Mouse (Mus musculus): Measurements from ENCODE around the gene Ptprf.

The Ptprf gene

GRCm38 (mm10) chr4:118291231-118291630 lies at the start of gene Ptprf:
Gene Ptprf (minus strand): TSS chr4:118291405.
- CTCF ChIA-PET: no interaction called here

- CTCF ChIA-PET: no interaction called here
Observed at GRCm38 (mm10) chr4:118336658-118337057, 45.5 kb upstream of the Ptprf start.

- CTCF ChIA-PET: no interaction called here
Observed at GRCm38 (mm10) chr4:118335991-118336390, 44.8 kb upstream of the Ptprf start.

GRCm38 (mm10) chr4:118331777-118332176 lies 40.6 kb upstream of the Ptprf start:
- CTCF ChIA-PET: interaction anchor here (0.6 kb wide), 1 partner anchor 471 kb away, joined by 4 read pairs; no protein-coding TSS in a partner anchor

- CTCF ChIA-PET: no interaction called here
Observed at GRCm38 (mm10) chr4:118326476-118326875, 35.3 kb upstream of the Ptprf start.

GRCm38 (mm10) chr4:118320636-118321035 lies 29.4 kb upstream of the Ptprf start:
- CTCF ChIA-PET: no interaction called here

GRCm38 (mm10) chr4:118319706-118320344 lies 28.6 kb upstream of the Ptprf start:
- CTCF ChIA-PET: interaction anchor here (0.7 kb wide), 1 partner anchor 87 kb away, joined by 3 read pairs; no protein-coding TSS in a partner anchor

- CTCF ChIA-PET: no interaction called here
Observed at GRCm38 (mm10) chr4:118316662-118317061, 25.5 kb upstream of the Ptprf start.

GRCm38 (mm10) chr4:118315286-118315685 lies 24.1 kb upstream of the Ptprf start:
- CTCF ChIA-PET: no interaction called here

- CTCF ChIA-PET: no interaction called here
Observed at GRCm38 (mm10) chr4:118310461-118310860, 19.3 kb upstream of the Ptprf start.

GRCm38 (mm10) chr4:118307533-118308263 lies 16.5 kb upstream of the Ptprf start:
- CTCF ChIA-PET: no interaction called here

- CTCF ChIA-PET: no interaction called here
Observed at GRCm38 (mm10) chr4:118306113-118306696, 15.0 kb upstream of the Ptprf start.

GRCm38 (mm10) chr4:118304984-118305383 lies 13.8 kb upstream of the Ptprf start:
- CTCF ChIA-PET: interaction anchor here (0.5 kb wide), 1 partner anchor 123 kb away, joined by 11 read pairs; the partner anchor contains the start of gene Elovl1

- CTCF ChIA-PET: interaction anchor here (0.5 kb wide), 1 partner anchor 807 kb away, joined by 3 read pairs; no protein-coding TSS in a partner anchor
Observed at GRCm38 (mm10) chr4:118297844-118298243, 6.6 kb upstream of the Ptprf start.

- CTCF ChIA-PET: interaction anchor here (1.0 kb wide), 1 partner anchor 26 kb away, joined by 10 read pairs; no protein-coding TSS in a partner anchor
Observed at GRCm38 (mm10) chr4:118295651-118296561, 4.7 kb upstream of the Ptprf start.

GRCm38 (mm10) chr4:118294811-118295210 lies 3.6 kb upstream of the Ptprf start:
- CTCF ChIA-PET: no interaction called here

- CTCF ChIA-PET: no interaction called here
Observed at GRCm38 (mm10) chr4:118292741-118293306, 1.6 kb upstream of the Ptprf start.

GRCm38 (mm10) chr4:118290416-118291030 lies 682 bp downstream of the Ptprf start:
- CTCF ChIA-PET: no interaction called here

- CTCF ChIA-PET: no interaction called here
Observed at GRCm38 (mm10) chr4:118289960-118290415, 1.2 kb downstream of the Ptprf start.

GRCm38 (mm10) chr4:118289266-118289665 lies 1.9 kb downstream of the Ptprf start:
- CTCF ChIA-PET: no interaction called here

- CTCF ChIA-PET: no interaction called here
Observed at GRCm38 (mm10) chr4:118288531-118288930, 2.7 kb downstream of the Ptprf start.
